Mouse (Mus musculus): ENCODE measurements around the gene Agpat4.

The Agpat4 gene

GRCm38 (mm10) chr17:12161877-12162276 lies 43.4 kb downstream of the Agpat4 start:
- DNase-seq: no peak

GRCm38 (mm10) chr17:12162824-12163223 lies 44.3 kb downstream of the Agpat4 start:
- DNase-seq: no peak

DNA sequence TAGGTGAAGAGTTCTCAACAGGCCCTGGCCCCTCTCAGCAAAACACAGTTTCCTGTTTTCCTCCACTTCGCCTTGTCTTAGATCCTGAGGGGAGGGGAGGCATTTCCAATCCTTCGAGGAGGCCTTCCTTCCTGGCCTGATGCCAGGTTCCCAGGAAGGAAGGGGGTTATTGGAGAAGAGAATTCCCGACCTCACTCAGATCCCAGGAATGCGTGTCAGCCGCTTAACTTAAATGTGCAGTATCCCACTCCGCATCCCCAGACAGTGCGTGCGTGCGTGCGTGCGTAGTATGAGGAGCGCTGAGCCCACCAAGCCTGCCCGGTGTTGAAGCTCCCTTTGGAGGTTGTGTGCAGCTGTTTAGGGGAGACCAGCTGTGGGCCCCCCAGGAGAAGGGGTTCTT lies 44.9 kb downstream of the Agpat4 start:
- DNase-seq: no peak

- DNase-seq: no peak
Measured at GRCm38 (mm10) chr17:12163903-12164302, 45.4 kb downstream of the Agpat4 start.

- no peak for DNase-seq
Measured at GRCm38 (mm10) chr17:12164507-12164906, 46.0 kb downstream of the Agpat4 start.

GRCm38 (mm10) chr17:12165009-12165695 lies 46.6 kb downstream of the Agpat4 start:
- no peak for DNase-seq

DNA sequence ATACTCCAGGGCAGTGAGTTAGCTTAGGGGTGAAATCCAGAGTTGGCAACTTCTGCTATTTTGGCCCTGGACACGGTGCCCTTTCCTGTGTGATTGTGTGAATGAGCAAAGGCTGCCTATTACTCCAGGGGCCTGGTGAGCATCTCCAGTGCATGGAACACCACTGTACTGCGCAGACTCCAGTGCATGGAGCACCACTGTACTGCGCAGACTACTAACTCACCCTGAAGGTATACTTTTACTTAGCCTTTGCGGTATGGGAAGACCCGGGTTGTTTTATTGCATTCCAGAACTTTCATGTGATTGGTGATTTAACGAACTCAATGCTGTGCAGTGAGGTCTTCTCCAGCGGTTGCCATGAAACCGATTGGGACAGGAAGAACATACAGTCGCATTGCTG lies 47.2 kb downstream of the Agpat4 start:
- no peak for DNase-seq

DNA sequence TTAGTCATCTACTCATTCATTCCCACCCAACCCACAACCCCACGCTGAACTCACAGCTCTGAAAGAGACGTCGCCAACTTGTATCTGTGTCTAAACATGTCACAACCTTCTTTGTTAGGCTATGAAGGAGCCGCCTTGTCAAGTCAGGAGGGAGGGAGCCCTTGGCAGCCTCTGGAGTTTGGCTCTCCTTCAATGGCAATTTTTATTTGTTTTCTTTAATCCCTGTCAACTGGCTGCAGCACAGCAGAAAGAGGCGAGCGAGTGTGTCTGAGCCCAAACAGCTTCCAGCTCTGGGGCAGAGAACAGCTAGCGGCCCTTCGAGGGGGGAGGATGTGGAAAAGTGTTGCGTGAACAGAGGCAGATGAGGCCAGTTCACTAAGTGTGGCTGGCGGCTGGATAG lies 50.0 kb downstream of the Agpat4 start:
- peak; percentile 23 for DNase-seq

GRCm38 (mm10) chr17:12169326-12169836 lies 50.9 kb downstream of the Agpat4 start:
- no peak for DNase-seq

- DNase-seq: no peak
Measured at GRCm38 (mm10) chr17:12170791-12171497, 52.4 kb downstream of the Agpat4 start.

DNA sequence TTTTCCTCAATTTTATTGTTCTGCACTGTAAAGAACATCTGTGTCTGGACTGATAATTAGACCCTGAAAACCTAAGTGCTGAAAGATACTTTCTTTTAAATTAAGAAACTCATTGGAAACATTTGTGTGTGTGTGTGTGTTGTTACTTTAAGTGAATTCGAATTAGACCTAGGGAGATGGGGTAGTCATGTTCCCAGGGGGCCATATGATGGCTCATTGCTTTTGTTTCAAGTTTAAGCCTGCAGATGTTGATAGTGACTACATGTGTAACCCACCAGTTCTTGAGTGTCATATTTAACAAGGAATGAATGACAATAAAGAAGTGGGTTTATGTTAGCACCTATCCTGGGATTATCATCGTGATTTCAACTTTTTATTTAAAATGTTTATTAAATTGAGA lies 53.2 kb downstream of the Agpat4 start:
- DNase-seq: no peak

DNA sequence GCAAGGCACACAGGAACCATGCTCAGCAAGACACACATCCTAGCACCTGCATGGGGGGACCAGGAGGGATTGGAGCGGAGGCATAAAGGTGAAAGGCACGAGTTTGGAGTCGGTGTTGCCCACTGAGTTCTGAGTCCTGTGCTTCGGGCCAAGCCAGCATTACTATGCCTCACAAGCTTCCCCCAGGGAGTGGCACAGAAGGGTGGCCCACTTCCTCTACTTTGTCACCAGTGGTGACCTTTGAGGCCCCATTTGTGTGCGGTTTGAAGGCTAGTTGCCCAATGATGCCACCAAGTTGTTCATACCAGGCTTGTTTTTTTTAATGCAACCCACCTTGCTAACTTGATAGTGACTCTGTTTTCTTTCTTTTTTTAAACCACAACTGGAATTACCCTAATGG lies 55.7 kb downstream of the Agpat4 start:
- DNase-seq: no peak

DNA sequence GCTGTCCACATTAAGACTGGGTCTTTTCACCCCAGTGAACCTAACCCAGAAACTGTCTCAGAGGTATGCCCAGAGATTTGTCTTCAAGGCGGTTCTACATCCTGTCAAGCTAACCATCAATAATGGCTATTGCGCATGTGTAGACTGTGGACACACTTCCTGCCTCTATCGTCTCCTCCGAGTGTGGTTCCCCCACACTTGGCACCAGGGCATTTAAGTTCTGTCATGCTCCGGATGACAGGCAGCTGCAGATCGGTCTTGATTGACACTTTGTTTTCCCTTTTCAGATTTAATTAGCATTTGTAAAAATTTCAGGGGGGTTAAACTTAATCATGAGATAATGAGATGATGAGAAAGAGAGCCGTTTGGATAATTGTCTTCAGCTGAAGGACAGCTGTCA lies 56.4 kb downstream of the Agpat4 start:
- no peak for DNase-seq

- DNase-seq: no peak
Measured at GRCm38 (mm10) chr17:12175626-12176025, 57.1 kb downstream of the Agpat4 start.

DNA sequence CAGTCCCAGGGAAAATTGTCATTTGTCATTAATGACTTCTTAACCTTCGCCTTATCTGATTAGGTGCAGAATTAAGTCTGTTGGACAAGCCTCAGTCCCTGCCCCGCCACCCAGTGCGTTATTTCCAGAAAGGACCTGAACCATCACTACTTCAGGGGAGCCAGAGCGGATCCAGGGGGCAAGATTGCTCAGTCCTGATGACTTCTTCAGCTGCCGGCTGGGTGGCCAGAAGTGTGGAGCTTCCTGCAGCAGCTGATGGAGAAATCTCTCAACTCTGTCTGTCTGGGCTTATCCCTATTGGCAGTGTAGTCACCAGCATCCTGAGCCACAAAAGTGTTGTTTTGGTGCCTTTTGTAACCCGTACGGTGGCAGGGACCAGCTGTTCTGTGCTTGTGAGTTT lies 60.8 kb downstream of the Agpat4 start:
- no peak for DNase-seq

DNA sequence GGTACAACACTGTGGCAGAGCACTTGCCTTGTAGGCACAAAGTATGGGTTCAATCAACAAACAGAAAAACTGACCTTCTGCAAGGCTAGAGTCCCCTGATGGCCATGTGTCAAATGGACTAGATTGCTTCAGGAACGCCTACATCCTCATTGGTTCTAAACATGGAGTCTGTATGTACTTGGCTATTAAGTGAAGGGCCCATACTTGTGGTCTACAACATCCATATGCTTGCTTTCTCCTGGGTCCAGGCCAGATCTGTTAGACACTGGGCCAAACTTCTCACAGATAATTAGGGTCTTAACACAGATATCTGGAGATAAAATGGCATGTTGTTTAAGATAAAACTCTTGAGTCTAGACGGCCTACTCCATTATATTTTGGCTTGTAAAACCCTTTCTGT lies 61.3 kb downstream of the Agpat4 start:
- DNase-seq: no peak

GRCm38 (mm10) chr17:12182702-12183485 lies 64.4 kb downstream of the Agpat4 start:
- DNase-seq: no peak

DNA sequence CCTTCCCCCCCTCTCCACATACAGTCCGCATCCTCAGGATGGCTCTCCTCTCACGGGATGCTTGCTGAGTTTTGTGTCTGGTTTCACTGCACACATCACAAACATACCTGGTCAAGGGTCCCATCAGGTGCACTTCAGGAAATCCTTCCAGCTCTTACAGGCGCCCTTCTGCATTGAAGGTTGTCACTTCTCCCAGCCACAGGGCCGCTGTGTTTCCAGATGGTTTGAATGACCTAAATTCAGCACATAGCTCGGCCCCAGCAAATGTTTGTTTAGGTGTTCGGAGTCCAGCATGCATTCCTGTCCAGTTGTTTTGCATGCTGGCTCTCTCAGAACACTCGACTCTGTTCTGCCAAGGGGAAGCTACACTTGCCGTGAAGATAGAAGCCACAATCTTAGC lies 65.8 kb downstream of the Agpat4 start:
- DNase-seq: no peak

- no peak for DNase-seq
Measured at GRCm38 (mm10) chr17:12185855-12186254, 67.4 kb downstream of the Agpat4 start.

DNA sequence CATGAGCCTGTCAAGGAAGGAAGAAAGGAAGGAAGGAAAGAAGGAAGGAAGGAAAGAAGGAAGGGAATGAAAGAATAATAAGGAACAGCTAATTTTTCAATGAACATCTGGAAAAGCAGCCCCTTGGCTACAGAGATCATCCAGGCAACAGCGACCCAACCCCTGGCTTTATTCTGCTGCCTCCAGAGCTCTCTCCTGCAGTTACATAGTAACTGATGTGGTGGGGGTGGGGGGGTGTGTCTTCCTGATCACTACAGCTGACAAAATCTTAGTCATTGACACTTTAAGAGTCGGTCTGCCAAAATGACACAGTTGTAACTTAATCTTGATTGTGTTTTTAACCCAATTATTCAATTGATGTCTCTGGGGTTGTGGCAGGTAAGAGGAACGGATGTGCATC lies 67.8 kb downstream of the Agpat4 start:
- DNase-seq: no peak

DNA sequence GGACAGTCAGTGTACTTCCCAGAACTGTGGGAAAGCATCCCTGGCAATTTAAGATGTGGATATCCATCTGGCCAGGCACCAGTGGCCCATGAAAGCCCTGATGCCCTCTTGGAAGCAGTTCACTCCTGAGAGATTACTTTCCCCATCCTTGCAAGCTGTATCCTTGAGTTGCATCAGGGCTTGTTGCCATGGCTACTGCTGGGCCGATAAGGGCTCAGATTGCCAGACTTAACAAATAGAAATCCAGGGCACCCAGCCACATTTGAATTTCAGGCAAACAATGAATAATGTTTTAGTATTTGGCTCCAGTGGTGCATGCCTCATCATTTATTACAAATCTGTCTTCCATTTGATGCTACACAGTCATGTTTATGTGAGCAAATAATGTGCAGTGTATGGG lies 69.3 kb downstream of the Agpat4 start:
- DNase-seq: no peak

DNA sequence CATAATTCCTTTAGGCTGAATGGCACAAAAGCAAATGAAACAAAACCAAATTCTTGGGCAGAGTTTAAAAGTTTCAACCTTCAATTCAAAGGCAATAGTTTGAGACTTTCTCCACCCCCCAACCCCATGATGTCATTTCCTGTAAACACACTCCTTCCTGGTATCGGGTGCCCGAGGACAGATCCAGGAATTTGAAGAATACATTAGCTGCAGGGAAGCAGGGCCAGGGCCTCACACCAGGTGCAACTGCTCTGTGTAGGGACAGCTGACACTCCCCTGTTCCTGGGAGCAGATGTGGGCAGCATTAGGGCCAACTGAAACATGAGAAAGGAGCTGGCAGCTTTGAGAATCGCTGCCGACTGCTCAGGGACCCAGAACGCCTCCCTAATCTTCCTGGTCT lies 76.6 kb downstream of the Agpat4 start:
- DNase-seq: no peak

DNA sequence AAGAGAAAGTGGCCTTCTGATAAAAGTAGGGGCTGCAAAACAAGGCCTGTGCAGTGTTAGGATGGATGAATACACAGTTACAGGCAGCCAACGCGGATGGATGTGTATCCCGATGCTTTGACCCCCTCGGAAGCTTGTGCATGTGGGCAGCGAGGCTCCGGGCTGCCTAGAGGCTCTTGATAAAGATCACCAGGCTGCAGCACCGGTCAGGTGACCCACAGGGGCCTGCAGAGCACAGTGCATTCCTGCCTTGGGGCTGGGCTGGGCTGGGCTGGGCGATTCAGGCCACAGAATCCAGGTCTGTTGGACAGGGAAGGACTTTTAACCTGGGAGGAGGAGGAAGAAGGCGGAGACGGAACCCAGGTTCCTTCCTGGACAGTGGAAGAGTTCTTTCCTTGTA lies 77.1 kb downstream of the Agpat4 start:
- DNase-seq: no peak

DNA sequence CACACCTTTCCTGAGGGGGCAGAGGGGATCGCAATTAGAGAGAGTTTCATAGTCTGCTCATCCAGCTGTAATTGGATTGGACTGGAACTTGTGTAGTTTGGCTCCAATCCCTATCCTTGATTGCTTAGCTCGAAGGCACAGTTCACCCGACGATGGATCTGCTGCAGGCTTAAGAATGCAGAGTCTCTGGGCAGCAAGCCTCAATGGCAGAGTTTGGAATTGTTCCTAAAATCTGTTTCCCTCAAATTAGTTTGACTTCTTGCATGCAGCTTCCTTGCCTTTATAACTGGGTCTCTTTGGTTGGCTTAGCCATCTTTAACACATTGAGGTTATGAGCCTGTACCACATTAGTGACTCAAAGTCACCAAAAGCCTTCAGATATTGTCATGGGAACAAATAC lies 81.4 kb downstream of the Agpat4 start:
- DNase-seq: no peak

Data from cerebellum, adult 11 months (tissue).